24 mouse cellular contexts compared by ENCODE assay signal in the genomic region with DNA sequence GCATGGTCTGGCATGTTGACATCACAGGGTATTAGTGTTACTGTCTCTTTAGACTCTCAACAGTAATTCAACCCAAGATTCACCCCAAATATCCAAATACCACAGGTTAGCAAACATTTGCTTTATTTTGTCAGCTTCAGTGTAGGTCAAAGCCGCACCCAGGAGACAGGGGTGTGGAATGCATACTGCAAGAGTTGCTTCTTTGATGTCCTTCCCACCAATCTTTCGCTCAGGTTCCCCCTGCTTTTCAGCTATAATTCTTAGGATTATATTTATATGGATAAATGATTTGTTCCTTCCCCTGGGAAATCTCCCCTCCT.
"Had no signal": no experiment of that assay in that cellular context is flagged by ENCODE, and none has a peak within 500 bp of the region (broad histone marks: within the 10 kb centered on the region; RNA-seq: fewer than 3 reads in every experiment).

No protein-coding gene starts in this region.

- DNase-seq: gastrocnemius, postnatal 10 days; gastrocnemius, postnatal 25 days; heart, adult 11 months; heart, adult 2 months; heart, postnatal 10 days; heart, postnatal 4 days; kidney, adult 18-20 months; kidney, adult 8-10 months; kidney, postnatal 10 days; kidney, postnatal 25 days; kidney, postnatal 4 days; liver had no signal

- H3K4me3 ChIP-seq: heart, adult 2 months; heart, embryonic 12.5 days; hindbrain, embryonic 10.5 days; hindbrain, embryonic 12.5 days; intestine, embryonic 15.5 days; layer of hippocampus, adult 2 months; left cerebral cortex, adult 2 months; limb, embryonic 10.5 days; limb, embryonic 12.5 days had no signal

- H3K36me3 ChIP-seq: heart, embryonic 12.5 days; hindbrain, embryonic 10.5 days; hindbrain, embryonic 12.5 days; intestine, embryonic 15.5 days; limb, embryonic 10.5 days; limb, embryonic 12.5 days had no signal

- H3K4me1 ChIP-seq: heart, embryonic 12.5 days; hindbrain, embryonic 10.5 days; hindbrain, embryonic 12.5 days; intestine, embryonic 15.5 days; limb, embryonic 10.5 days; limb, embryonic 12.5 days had no signal

- ATAC-seq: hindbrain, embryonic 16.5 days; inflammation-experienced regulatory T-cells, adult 6 months; intestine, embryonic 15.5 days; intestine, postnatal 0 days had no signal

- H3K9ac ChIP-seq: heart, embryonic 12.5 days; hindbrain, embryonic 12.5 days; hindbrain, embryonic 14.5 days; intestine, embryonic 15.5 days; limb, embryonic 12.5 days had no signal

- H3K27ac ChIP-seq: heart, adult 2 months; hindbrain, embryonic 10.5 days; hindbrain, embryonic 12.5 days; hindbrain, embryonic 14.5 days; intestine, embryonic 15.5 days; layer of hippocampus, adult 2 months; left cerebral cortex, adult 2 months; limb, embryonic 10.5 days; limb, embryonic 12.5 days had no signal

- H3K9me3 ChIP-seq: heart, embryonic 12.5 days; hindbrain, embryonic 10.5 days; hindbrain, embryonic 12.5 days; intestine, embryonic 15.5 days; limb, embryonic 10.5 days; limb, embryonic 12.5 days had no signal

- H3K27me3 ChIP-seq: heart, embryonic 12.5 days; hindbrain, embryonic 12.5 days; intestine, embryonic 15.5 days; limb, embryonic 12.5 days had no signal

- H3K4me2 ChIP-seq: heart, embryonic 12.5 days; hindbrain, embryonic 12.5 days; hindbrain, embryonic 14.5 days; intestine, embryonic 15.5 days; limb, embryonic 12.5 days had no signal
